Mouse (Mus musculus) midbrain, embryonic 11.5 days (tissue): ENCODE measurements at regions not wholly inside any gene's neighbourhood (a gene's known extent, or its start where the extent isn't known, plus 50 kb on each side); places are given as distances from the start of the nearest gene placed in this dataset.

Experiments used
- ATAC-seq: fragments of 200-750 bp; cut with Nextera tagmentation; 2 replicates; pipeline ENCODE4 v1.8.0; 2017; ENCODE audit warnings: moderate TSS enrichment, moderate library complexity; ENCODE audit not compliant: low FRiP score
- DNase-seq: peaks from one replicate; pipeline ENCODE4 v3.0.0; 2015; ENCODE audit warnings: low spot score; ENCODE audit errors: missing footprints
- H3K27ac ChIP-seq: fragments of 300-500 bp; sonication (generic); 2 replicates; pipeline ENCODE4 v1.5.1; 2014; ENCODE audit warnings: low read depth, low read length
- H3K27me3 ChIP-seq: fragments of 300-500 bp; sonication (generic); 2 replicates; pipeline ENCODE4 v1.6.1; 2014; ENCODE audit warnings: mild to moderate bottlenecking, low read length, moderate library complexity, mixed read lengths; ENCODE audit not compliant: control insufficient read depth, insufficient read depth
- H3K36me3 ChIP-seq: fragments of 300-500 bp; sonication (generic); 2 replicates; pipeline ENCODE4 v1.6.1; 2014; ENCODE audit warnings: mild to moderate bottlenecking, low read length, moderate library complexity, mixed read lengths; ENCODE audit not compliant: control insufficient read depth, insufficient read depth
- H3K4me1 ChIP-seq: fragments of 300-500 bp; sonication (generic); 2 replicates; pipeline ENCODE4 v1.6.1; 2014; ENCODE audit warnings: low read length; ENCODE audit not compliant: control insufficient read depth, insufficient read depth
- H3K4me2 ChIP-seq: fragments of 300-500 bp; sonication (generic); 2 replicates; pipeline ENCODE4 v1.6.1; 2014; ENCODE audit warnings: mild to moderate bottlenecking, moderate library complexity
- H3K4me3 ChIP-seq: fragments of 300-500 bp; sonication (generic); 2 replicates; pipeline ENCODE4 v1.5.1; 2014; ENCODE audit warnings: low read depth, low read length
- H3K9ac ChIP-seq: fragments of 300-500 bp; sonication (generic); 2 replicates; pipeline ENCODE4 v1.6.1; 2014; ENCODE audit warnings: low read length
- H3K9me3 ChIP-seq: fragments of 300-500 bp; sonication (generic); 2 replicates; pipeline ENCODE4 v1.6.1; 2016; ENCODE audit warnings: low read length; ENCODE audit not compliant: control insufficient read depth
- WGBS: fragments of 180-500 bp; shearing (Covaris S2); extraction: QIAGEN DNeasy Blood & Tissue Kit; methylation state at CpG from one replicate; pipeline ENCODE4 v1.1.7; 2014; 5-methylcytosine and 5-hydroxymethylcytosine counted together

DNA sequence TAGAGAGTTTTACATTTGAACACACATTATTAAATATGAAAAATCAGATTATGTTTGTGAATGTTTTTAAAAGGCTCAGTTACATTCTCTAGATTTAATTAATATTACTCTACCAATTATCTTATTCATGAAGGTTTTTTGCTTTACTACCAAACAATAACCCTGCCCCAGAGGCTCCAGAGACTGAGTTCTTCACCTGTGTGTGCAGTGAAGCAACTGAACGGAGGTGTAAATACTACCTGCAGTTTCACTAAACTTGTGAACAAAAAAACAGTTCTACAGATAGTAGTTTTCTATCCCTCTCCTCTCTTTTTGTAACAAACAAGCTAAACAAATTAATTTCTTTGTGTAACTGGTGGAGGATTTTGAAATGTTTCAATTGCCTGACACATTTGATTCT is 231.1 kb upstream of the Plscr5 start:
- Histone ChIP-seq H3K27me3 (no peaks in the 10 kb centered on the region), H3K27ac (no peak overlapping the region), H3K4me1 (no peaks in the 10 kb centered on the region), H3K9me3 (no peaks in the 10 kb centered on the region), H3K4me2 (no peak overlapping the region), H3K4me3 (no peak overlapping the region), H3K36me3 (no peaks in the 10 kb centered on the region), H3K9ac (no peak overlapping the region)
- ATAC-seq (no peak), DNase-seq (no peak)
- WGBS = 86% methylated on average over 1 of the region's 1 CpGs

DNA sequence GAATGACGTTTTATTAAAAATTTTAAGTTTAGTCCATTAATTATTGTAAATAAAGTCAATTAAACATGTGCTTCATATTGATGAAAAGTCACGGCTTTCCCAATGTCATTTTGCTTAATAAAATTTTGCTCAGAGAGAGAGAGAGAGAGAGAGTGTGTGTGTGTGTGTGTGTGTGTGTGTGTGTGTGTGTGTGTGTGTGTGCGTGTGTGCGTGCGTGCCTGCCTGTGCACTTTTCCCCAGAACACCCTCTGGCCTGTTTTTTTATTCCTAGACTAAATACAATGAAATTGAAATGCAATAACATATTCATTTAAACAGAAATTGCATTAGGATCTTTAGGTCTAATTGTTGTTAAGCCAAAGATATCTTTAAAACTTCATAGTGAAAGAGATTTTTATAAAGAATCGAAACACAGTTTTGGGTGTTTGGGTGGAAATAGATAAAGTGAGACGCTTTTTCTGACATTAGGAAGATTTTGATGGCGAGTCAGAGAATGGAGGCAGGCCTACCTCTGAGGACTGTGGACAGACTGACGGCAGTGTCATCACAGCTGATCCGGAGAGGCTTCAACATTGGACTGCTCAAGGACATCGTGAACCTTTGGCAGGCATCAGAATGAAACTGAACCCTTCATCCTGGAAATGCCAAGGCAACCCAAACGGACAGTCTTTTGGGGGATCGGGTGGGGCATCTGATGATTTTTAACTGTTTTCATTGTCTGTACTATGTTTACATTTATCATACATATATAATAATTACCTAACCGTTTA is 232.0 kb upstream of the Plscr5 start:
- Histone ChIP-seq H3K9ac (no peak overlapping the region), H3K27ac (no peak overlapping the region), H3K27me3 (no peaks in the 10 kb centered on the region), H3K4me3 (no peak overlapping the region), H3K4me1 (no peaks in the 10 kb centered on the region), H3K4me2 (no peak overlapping the region), H3K36me3 (no peaks in the 10 kb centered on the region), H3K9me3 (no peaks in the 10 kb centered on the region)
- ATAC-seq (no peak), DNase-seq (no peak)
- WGBS = 81% methylated on average over 14 of the region's 14 CpGs

DNA sequence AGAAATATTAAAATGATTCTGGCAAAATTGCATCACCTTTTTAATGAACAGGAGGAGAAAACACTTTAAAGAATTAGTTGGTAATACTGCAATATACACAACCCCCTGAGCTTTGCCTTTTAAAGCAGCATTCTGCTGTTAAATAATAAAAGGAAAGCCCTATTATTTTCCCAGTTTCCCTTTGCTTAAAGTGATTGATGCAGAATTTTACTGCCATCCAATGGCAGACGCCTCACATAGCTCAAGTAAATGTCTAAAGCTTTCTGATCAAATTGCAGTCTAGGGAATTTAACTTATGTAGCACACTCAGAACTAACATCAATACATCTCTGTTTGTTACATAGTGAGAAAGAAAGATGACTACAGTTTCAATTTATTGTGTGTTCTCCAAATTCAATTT is 233.1 kb upstream of the Plscr5 start:
- ATAC-seq (peak; percentile 50; the same call in 1 of the 2 replicates), DNase-seq (no peak)
- Histone ChIP-seq H3K4me1 (no peaks in the 10 kb centered on the region), H3K4me2 (no peak overlapping the region), H3K27ac (no peak overlapping the region), H3K36me3 (no peaks in the 10 kb centered on the region), H3K9me3 (no peaks in the 10 kb centered on the region), H3K9ac (no peak overlapping the region), H3K4me3 (no peak overlapping the region), H3K27me3 (no peaks in the 10 kb centered on the region)
- WGBS = 30% methylated on average over 1 of the region's 1 CpGs

DNA sequence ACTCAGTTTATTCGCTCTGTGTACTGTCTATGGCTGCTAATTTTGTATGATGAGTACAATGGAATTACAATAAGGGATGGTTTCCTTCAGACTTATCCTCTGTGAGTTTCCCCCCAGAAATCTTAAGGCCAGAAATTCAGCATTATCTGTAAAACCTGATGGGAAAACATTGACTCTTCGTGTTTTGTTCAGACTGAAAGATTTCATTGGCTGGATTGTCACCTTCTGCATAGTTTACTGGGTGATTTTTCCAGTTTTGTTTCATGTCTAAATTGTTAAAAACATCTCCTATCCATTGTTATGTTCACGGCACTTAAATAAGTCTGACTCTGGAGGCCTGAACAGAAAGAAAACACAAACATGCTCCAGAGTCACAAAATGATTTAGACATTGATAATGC is 233.7 kb upstream of the Plscr5 start:
- Histone ChIP-seq H3K4me2 (no peak overlapping the region), H3K9ac (no peak overlapping the region), H3K36me3 (no peaks in the 10 kb centered on the region), H3K4me1 (no peaks in the 10 kb centered on the region), H3K4me3 (no peak overlapping the region), H3K27me3 (no peaks in the 10 kb centered on the region), H3K9me3 (no peaks in the 10 kb centered on the region), H3K27ac (no peak overlapping the region)
- DNase-seq = no peak
- 76% methylated on average over 3 of the region's 3 CpGs for WGBS
- ATAC-seq = no peak

DNA sequence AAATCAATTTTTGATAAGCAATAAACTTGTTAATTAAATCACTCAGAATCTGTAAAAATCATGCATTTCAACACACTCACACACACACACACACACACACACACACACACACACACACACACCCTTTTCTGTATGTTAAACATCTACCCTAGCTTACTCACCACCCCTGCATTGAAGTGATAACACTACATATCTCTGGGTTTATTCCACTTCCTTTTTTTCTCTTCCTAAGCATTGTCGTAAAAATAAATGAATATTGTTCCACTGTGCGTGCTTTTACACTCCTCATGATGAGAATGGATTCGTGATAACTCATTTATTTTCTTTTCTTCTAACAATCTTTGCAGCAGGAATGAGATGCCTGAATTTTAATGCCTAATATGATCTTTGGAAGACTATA is 234.3 kb upstream of the Plscr5 start:
- no peak overlapping the region for H3K4me3 ChIP-seq
- no peak overlapping the region for H3K27ac ChIP-seq
- H3K9me3 ChIP-seq = no peaks in the 10 kb centered on the region
- H3K4me2 ChIP-seq = no peak overlapping the region
- no peaks in the 10 kb centered on the region for H3K36me3 ChIP-seq
- WGBS = 79% methylated on average over 3 of the region's 3 CpGs
- no peaks in the 10 kb centered on the region for H3K27me3 ChIP-seq
- H3K4me1 ChIP-seq = no peaks in the 10 kb centered on the region
- H3K9ac ChIP-seq = no peak overlapping the region
- ATAC-seq (no peak), DNase-seq (no peak)

DNA sequence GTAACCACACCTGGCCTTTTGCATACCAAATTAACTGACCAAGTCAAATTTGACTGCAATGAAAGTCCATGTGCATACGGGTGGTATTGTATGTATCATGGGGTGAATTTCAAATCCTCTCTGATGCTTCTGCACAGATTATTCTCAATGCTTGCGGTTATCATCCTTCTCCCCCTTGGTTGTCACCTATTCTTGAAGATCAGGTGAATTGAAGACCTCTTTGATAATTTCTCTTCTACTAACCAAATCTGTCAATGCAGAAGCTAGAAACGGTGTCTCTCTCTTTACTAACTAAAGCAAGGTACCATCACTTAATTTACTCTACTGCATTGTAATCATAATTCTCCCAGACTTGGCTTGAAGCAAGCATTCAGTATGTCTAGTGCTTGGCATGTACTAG is 235.7 kb upstream of the Plscr5 start:
- Histone ChIP-seq H3K36me3 (no peaks in the 10 kb centered on the region), H3K4me3 (no peak overlapping the region), H3K9ac (no peak overlapping the region), H3K27me3 (no peaks in the 10 kb centered on the region), H3K27ac (no peak overlapping the region), H3K4me2 (no peak overlapping the region), H3K4me1 (no peaks in the 10 kb centered on the region), H3K9me3 (no peaks in the 10 kb centered on the region)
- ATAC-seq (no peak), DNase-seq (no peak)
- 94% methylated on average over 3 of the region's 3 CpGs for WGBS

DNA sequence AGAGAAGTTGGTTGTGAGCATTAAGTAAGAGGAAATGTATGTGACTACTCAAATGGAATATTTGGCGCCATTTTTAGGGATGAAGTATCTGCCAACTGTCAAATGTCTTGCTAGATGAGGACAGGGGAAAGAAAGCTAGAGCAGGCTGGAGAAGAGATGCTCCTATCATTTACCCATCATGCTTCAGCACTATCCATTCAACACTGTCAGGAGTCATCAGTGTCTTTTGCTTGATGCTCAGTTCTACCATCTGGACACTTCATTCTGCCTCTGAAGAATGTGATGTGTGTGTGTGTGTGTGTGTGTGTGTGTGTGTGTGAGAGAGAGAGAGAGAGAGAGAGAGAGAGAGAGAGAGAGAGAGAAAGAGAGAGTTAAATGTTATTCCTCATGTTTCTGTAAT is 244.0 kb upstream of the Plscr5 start:
- Histone ChIP-seq H3K9ac (no peak overlapping the region), H3K27me3 (no peaks in the 10 kb centered on the region), H3K4me1 (no peaks in the 10 kb centered on the region), H3K9me3 (no peaks in the 10 kb centered on the region), H3K4me3 (no peak overlapping the region), H3K36me3 (no peaks in the 10 kb centered on the region), H3K27ac (no peak overlapping the region), H3K4me2 (no peak overlapping the region)
- no peak for DNase-seq
- 80% methylated on average over 1 of the region's 1 CpGs for WGBS
- no peak for ATAC-seq

DNA sequence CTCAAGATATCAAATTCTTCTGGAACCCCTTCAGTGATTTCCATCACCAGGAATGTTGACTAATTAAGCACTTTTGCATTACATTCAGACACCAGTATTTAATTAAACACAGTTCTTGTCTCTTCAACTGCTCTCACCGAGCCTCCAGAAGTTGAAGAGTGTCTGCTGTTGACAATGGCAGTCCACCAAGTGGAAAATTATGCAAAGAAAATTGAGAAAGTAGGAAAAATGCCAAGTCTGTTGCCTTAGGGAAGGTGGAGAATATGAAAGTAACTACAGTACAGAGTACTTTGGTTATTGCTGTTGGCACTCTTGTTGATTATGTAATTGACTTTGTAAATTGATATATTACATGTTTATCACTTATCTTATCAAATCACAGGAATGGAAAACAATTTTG is 250.7 kb upstream of the Plscr5 start:
- Histone ChIP-seq H3K4me2 (no peak overlapping the region), H3K9ac (no peak overlapping the region), H3K9me3 (no peaks in the 10 kb centered on the region), H3K27me3 (no peaks in the 10 kb centered on the region), H3K4me1 (no peaks in the 10 kb centered on the region), H3K36me3 (no peaks in the 10 kb centered on the region), H3K27ac (no peak overlapping the region), H3K4me3 (no peak overlapping the region)
- 71% methylated on average over 1 of the region's 1 CpGs for WGBS
- DNase-seq (no peak), ATAC-seq (no peak)

DNA sequence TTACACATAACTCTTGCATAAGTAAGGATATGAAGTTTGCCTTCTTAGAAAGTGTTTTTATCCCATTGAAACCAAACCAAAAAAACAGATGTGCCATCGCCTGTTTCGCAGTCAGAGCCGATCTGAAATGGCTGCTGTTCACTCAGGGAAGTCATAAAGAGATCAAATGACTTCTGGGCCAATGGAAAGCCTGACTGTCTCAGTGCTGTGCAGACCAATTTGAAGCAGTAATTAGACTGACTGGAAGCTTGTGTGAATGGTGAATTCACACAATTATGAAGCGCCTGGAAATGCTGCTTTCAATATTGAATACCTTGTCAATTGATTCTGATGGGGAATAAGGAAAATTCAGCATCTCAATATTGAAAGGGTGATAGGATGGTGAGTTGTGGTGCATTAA is 254.0 kb upstream of the Plscr5 start:
- H3K9ac ChIP-seq = no peak overlapping the region
- DNase-seq (no peak), ATAC-seq (no peak)
- no peak overlapping the region for H3K4me3 ChIP-seq
- no peak overlapping the region for H3K4me2 ChIP-seq
- WGBS = 77% methylated on average over 4 of the region's 4 CpGs
- H3K27me3 ChIP-seq = no peaks in the 10 kb centered on the region
- no peaks in the 10 kb centered on the region for H3K36me3 ChIP-seq
- H3K4me1 ChIP-seq = no peaks in the 10 kb centered on the region
- no peak overlapping the region for H3K27ac ChIP-seq
- no peaks in the 10 kb centered on the region for H3K9me3 ChIP-seq
